Mouse (Mus musculus): Measurements from ENCODE around the gene Arhgap5. TPM values are rescaled to one million over a fixed set of nuclear protein-coding genes. Genes with fewer than 3 reads are reported as not detected.
A peak's percentile ranks its signal among the peaks of the same experiment; 100 is the strongest.

The Arhgap5 gene
- total RNA-seq (2021), result 10 to 100 TPM; 30.7 to 35.3 TPM
- long read RNA-seq, experiment 1, partial matches to known transcripts, result 1 of 5 reads
- long read RNA-seq, experiment 1, other reads (novel, unspliced or antisense), result 4 of 5 reads
- long read RNA-seq, experiment 2, full-length matches to known transcripts, result 2 of 11 reads
- long read RNA-seq, experiment 2, partial matches to known transcripts, result 0 of 11 reads
- long read RNA-seq, experiment 2, other reads (novel, unspliced or antisense), result 9 of 11 reads

DNA sequence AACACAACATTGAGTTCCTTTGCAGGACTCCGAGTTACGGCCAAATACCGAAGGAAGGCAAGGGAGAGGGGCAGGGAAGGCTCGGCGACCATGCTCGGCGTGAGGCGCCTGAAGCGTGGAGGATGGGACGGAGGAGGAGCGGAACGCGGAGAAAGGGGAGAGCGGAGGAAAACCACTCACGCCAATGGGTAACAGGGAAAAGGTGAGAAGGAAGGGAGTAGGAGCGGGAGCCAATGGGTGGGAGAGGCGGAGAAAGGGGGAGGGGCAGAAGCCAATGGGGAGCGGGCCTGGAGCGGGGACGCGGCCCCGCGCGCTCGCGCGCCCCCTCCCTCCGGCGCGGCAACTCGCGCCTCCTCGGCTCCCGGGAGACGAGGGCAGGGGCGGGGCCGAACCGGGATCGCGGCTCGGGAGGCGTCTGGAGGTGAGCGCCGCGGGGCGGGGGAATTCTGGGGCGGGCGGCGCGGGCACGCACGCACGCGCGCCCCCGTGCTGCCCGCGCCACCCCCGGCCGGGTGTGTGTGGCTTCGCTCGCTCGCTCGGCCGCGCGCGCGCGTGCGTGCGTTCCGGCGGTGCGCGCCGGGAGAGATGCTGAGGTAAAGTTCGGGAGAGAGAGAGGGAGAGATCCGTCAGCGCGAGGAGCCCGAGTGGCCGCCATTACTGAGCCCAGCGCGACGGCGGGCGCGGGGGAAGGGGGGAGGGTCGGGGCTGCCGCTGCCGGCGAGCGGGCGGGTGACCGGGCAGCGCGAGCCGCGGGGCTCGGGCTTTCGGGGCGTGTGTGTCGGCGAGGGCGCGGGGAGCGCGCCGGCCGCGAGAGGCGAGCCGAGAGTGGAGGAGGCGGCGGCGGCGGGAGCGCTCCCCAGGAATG lies at the start of gene Arhgap5:
TSS of gene Arhgap5 (plus strand) at position 517 of the 865 bp plus-strand sequence.
- intact Hi-C loops (cut with DNase I), result loop anchor here (2.0 to 10.0 kb wide), 6 partner anchors 51 to 1859 kb away; partner anchors contain the start of gene Prkd1
- DNase-seq, result peak; percentile 83 to 94

DNA sequence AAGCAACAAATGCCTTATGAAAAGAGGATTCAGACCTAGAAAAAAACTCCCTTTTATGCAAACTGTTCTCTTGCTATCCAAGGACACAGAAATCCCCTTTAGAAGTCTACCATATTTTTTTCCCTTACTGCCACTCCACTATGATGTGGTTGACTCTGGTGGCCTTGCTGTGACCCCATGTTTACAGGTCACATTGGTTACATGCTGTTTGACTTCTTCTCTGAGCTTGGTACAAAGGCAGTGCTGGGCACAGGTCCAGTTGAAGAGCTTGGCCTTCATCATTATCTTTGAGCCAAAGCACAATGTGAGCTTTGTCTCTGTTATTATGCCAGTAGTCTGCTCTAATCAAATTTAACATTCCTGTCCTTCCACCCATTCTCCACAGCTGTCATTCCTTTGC lies 39.2 kb upstream of the Arhgap5 start:
- no peak for DNase-seq
- intact Hi-C loops (cut with DNase I), result no loop called here

DNA sequence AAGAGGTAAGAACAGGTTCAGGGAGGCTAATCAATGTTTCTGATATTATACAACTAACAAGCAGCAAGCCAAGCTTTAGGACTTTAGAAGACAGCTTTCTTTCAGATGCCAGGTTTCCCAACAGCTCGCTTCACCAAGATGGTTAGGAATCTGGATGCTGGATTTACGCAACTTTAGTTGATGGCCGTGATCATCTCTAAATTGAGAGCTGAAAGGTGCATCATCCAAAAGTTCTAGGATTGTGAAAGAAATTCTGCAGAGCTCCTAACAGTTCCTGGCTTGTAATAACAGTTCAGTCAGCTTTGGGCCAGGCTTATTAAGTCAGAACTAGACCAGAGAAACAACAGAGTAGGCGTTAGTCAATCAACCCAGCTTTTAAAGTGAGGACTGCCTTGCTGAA lies 32.2 kb upstream of the Arhgap5 start:
- intact Hi-C loops (cut with DNase I), result no loop called here
- no peak for DNase-seq

DNA sequence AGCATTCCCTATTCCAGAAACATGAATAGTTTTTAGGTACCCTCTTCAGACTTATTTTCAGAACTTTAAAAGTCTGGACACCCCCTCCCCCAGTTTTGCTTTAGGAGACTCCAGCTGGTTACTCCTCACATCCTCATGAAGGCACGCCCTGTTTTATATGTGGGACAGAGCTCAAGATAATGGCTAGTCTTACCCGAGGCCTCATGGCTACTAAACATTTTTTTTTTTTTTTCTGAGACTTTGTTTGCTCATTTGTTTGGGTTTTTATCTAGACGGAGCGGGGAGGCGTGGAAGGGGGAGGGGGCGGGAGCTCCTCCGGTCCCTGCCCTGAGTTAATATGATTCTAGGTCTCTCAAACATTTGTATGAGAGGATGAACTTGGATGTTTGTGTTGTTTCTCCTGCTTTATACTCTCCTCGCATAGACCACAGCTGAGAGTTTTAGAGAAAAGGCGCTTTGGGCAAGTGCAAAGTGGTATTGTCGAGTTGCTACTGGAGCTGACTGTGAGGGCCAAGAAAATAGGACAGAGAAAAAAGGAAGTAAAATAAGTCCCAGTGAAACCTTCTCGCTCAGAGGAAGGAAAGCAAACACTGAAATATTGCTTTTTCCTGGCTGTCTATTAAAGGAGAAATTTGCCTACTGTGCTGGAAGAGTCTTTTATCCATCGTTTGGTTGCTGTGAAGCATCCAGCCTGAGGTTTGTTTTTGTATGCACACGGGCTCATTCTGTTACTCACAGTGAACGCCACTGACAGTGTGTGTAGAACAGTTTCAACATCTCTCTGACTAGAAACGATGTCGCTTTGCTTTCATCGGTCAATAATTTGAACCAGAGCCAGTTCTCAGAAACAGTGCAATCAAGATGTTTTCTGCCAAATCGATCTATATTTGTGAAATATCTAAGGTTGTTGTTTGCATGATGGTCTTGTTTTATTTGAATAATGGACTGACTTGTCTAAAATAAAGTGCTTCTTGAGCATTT lies 29.5 kb upstream of the Arhgap5 start:
- intact Hi-C loops (cut with DNase I), result no loop called here
- DNase-seq, result no peak

DNA sequence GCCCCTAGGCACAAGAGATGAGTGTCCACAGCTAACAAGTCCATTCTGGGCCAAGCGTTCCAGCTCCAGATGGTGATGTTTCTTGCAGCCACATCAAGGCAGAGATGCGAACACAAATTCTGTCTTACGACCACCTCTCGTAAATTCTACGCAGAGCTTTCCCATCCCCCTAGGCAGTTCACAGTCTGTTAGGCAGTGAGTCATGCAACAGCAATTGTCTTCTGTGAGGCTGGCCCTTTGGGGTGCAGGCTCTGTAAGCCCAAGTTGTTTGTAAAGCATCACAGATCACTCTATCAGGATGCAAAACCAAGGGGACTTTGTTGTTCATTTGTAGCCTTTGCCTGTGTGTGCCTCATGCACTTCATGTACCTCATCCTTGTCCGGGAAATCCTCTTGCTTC lies 27.7 kb upstream of the Arhgap5 start:
- intact Hi-C loops (cut with DNase I), result no loop called here
- no peak for DNase-seq

DNA sequence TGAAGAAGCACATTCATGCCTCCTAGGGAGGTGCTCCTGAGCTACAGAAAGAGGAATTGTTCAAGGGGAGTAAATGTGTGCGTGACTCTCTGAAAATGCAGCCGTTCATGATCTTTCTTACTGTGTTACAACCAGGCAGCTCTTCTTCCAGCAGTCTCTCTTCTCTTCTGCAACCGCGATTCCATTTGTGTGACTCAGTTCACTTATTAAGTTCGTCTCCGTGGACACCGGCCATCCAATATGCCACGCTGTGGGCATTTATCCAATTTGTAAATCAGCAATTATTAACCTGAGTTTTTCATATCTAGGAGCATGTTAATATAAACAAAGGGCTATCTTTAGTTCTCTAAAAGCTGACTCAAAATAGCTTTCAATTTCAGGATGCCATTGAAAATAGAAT lies 25.2 kb upstream of the Arhgap5 start:
- intact Hi-C loops (cut with DNase I), result no loop called here
- no peak for DNase-seq

DNA sequence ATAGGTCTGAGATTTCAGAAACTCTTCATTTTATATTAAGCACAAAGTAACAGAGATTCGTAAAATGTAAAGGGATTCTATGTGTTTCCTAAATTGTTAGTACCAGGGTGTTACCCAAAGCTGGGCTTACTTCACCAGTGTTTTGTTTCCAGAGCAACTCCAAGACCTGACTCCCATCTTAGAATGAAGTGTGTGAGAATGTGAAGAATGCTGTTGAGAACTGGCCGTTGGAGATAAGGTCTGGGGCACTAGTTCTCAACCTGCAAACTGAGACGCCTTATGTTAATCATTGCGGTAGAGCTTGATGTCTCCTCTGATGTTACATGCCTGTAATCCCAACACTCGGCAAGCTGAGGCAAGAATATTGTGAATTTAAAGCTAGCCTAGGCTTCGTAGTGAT lies 24.4 kb upstream of the Arhgap5 start:
- intact Hi-C loops (cut with DNase I), result no loop called here
- DNase-seq, result no peak

DNA sequence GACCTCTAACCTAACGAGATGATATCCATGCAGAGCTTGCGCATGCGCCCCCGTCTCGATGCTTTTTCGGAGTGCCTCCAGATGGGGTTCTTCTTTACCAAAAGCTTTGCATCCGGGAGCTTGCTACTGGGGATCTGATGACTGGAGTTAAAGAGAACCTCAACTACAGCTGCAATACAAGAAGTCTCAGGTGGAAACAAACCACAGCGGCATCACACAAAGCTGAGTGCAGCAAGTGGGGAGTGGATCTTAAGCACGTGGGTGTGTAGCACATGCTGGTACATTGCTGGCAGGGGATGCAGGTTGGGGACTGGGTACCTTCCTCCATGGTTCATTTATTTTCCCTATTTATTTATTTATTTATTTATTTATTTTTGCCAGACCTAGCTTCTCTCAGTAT lies 22.9 kb upstream of the Arhgap5 start:
- no peak for DNase-seq
- intact Hi-C loops (cut with DNase I), result no loop called here

DNA sequence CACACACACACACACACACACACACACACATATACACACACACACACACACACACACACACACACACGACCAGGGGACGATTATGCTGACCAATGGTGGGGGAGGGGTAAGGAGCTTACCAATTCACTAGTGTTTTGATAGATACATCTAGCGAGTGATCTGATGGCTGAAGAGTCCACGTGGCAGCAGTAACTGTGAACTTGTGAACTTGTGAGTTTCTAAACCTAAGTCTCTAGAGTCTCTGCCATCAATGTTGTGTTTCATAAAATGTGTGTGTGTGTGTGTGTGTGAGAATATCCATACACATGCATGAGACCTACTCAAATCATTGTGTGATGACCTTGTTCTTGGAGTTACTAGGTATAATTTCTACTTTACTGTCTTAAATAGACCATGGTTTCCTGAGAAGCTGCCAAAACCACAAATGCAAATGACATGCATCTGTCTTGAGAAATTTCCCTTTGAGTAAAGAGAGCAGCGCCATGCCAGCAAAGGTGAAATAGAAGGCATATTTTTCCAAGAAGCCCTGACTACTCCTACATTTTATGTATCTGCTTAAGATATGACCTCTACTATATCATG lies 21.7 kb upstream of the Arhgap5 start:
- intact Hi-C loops (cut with DNase I), result no loop called here
- no peak for DNase-seq

DNA sequence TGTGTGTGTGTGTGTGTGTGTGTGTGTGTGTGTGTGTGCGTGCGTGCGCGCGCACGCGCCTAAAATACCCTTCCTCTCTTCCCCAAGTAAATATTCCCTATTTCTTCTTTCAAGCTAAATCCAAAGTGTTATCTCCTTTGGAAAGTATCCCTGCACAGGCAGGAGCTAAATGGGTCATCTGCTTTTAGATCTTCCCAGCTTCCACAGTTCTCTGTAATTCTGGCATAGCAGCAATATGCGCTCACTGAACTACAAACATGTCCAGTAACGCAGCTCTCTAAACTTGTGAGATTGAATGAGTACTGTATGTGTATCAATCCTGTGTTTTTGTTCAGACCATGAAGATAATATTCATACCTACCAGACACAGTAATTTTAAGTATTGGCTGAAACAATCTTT lies 20.6 kb upstream of the Arhgap5 start:
- no peak for DNase-seq
- intact Hi-C loops (cut with DNase I), result no loop called here

DNA sequence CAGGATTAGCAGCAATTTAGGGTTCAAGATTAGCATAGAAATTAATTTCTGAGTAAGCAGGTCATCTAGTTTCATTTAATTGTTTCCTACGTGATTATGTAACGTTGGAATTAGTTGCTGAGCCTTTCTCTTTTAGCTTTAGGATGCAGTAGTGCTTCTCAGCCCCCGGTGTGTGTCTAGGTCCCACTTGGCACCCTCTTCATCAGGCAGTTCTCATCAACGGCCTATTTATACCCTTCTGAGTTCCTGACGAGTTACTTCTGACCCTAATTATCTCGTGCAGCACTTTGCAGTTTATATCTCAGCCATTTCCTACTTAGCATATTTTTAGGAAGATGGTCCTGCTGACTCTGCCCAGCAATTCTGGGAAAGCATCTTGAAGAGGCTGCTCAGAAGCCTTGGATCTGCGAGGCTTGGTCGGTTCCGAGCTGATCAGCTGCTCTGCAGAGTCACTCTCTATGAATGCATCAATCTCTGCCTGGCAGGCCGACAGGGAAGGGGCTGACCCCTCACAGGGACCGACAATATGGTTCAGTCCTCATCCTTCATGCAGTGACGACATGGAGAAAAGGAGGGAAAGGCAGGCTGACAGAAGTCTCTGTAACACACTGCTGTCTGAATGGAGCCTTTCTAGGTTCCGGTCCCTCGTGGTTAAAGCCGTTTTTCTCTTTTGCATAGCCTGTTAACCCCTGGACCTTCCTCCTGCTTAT lies 15.4 kb upstream of the Arhgap5 start:
- no peak for DNase-seq
- intact Hi-C loops (cut with DNase I), result no loop called here

DNA sequence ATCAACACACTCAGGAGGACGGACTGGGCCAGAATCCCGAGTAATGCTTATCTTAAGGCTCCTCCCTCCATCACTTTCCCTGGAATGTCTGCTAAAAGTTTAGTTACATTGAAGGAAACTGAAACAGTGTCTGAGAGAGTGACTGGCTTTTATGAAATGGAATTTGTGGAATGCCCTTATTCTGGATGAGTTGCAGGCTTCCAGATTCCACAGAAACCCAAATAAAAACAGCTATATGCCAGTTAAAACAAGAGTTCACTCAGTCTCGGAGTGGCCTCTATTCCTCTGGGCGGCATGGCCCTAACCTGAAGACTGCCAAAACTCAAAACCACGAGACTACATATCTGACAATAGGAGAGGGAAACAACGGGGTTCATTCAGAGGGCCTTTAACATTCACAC lies 10.5 kb upstream of the Arhgap5 start:
- intact Hi-C loops (cut with DNase I), result no loop called here
- no peak for DNase-seq

DNA sequence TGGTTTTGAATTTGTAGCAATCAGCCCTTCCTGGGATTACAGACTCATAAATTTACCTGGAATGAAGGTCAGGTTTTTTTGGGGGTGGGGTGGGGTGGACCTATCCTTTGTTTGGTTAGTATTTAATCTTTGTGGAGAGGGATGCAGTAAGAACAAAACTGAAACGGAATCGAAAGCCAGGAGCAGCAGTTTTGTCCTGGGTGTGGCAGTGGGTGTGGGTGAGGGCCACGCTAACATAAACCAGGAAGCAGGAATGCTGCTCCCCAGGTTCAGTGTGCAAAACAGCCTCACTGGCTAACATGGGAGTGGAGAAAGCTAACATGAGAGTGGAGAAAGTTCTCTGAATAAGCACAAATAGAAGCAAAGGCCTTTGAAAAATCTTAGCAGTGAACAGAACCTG lies 6.6 kb upstream of the Arhgap5 start:
- intact Hi-C loops (cut with DNase I), result no loop called here
- DNase-seq, result no peak

DNA sequence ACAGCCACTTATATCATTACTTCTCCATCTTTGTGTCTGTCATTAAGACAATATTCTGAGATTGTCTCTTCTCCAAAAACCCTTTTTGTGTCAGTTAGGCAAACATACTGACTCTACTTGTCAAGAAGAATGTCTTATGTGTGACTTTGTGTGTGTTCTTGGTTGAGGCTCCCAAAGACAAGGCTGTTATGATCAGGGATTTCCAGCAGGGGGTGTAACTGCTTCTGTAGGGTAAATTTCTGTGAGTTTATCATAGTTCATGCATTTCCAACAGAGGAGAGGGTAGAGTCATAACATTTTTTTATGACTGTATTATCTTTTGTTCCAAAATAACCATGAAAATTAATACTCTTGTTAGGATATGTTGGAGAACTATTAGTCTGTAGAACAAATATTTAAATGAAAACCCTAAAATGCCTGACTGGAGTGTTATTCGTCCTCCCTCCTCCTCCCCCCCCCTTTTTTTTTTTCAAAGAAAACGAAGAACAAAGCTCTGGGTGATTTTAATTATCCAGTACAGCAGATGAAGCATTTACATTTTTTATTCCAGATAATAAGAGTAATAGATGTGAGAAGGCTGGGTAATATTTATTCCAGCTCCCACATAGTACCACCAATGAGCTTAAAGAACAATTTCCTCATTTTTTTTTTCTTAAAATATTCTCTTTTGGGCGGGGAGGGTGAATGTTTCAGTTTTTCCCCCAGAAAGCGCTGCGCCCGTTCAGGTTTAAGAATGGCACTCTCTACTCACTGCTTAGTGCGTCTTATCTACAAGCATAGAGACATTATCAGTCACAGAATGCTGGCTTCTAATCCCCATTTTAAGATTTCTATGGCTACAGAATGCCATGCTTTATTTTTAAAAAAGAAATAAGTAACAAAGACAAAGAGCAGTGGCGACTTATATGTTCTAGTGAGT lies 2.6 kb upstream of the Arhgap5 start:
- intact Hi-C loops (cut with DNase I), result loop anchor here (5.0 to 10.0 kb wide), 4 partner anchors 54 to 1856 kb away; partner anchors contain the start of gene Prkd1
- no peak for DNase-seq

DNA sequence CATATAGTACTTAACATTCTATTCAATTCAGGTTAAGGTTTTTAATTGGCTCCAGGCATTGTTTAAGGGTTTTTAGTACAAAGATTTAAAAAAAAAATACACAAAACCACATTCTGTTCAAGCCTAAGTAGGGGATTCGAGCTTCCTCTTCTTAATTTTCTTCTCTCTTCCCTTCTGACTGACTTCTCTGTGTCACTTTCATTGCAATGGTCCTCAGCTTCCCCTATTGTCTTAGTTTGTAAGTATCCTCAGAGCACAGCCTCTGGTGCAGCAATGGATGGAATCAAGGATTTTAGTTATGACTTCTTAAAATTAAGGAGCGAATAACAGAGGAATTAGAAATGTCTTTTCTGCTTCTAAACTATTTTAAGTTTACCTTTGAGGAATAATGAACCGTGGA lies 1.6 kb upstream of the Arhgap5 start:
- DNase-seq, result no peak
- intact Hi-C loops (cut with DNase I), result loop anchor here (2.0 to 10.0 kb wide), 6 partner anchors 53 to 1857 kb away; partner anchors contain the start of gene Prkd1

DNA sequence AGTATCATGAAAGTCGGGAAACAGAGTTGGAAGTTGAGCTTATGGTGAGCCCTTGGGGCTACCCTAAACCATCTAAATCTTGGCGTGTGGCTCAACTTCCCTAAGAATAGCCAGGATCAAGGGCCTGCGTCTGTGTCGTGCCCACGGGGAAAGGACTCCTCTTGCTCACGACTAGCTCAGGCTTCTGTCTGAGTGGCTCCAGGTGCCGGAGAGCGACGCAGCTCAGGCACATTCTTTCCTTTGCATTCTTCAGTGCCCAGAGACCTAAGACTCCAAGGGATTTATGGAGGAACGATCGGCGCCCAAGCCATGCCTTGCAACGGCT lies 679 bp upstream of the Arhgap5 start:
- DNase-seq, result no peak
- intact Hi-C loops (cut with DNase I), result loop anchor here (2.0 to 10.0 kb wide), 6 partner anchors 52 to 1858 kb away; partner anchors contain the start of gene Prkd1

DNA sequence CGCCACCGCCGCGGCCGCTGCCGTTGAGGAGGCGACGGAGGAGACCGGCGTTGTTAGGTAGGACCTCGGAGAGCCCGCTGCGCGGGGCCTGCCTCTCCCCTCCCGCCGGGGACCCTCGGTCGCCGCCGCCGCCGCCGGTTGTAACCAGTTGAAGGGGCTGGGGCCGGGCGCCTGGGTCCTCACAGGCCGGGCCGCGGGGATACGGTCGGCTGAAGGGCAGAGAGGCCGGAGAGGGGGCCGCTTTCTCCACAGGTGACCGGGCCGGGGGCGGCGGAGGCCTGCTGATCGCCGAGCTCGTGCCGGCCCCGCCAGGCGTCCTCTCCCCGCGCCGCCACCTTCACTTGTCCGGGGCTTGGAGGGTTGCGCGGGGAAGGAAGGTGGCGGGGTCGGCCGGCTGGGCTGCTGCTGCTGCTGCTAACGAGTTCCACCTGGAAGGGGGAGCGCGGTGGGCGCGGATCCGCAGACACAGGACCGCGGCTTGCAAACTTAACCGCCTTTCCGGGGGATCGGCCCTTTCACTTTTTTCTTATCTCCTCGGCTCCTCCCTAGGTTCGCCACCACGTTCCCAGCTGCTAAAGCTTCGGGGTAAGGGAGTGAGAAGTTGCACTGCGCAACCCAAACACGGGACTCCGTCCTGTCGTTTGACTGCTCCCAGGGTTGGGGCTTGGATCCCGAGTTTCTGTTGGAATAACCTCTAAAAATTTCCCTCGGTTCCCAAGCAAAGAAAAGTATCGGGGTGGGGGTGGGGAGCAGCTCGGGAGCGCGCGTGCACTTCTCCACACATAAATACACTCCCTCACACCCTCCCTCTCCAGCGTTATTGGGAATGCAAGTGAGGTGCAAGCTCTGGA lies 784 bp downstream of the Arhgap5 start:
- intact Hi-C loops (cut with DNase I), result loop anchor here (5.0 to 10.0 kb wide), 4 partner anchors 50 to 1860 kb away; partner anchors contain the start of gene Prkd1
- DNase-seq, result peak; percentile 15 to 55

DNA sequence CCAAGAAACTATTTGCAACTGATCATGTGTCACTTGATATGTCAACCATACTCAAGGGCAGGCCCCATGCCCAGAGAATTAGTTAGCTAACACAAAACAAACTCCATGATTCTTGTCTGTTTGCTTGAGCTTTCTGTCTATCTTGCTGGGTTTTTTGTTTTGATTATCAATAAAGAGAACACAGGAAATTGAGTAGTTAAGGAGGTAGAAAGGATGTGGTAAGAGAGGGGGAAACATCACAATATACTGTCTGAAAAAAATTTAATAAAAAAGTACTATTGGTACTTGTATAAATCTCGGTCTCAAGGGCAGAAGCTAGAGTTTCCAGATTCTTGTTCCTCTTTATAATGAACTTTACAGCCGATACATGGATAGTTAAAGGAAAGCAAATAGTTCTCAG lies 20.9 kb downstream of the Arhgap5 start:
- intact Hi-C loops (cut with DNase I), result no loop called here
- DNase-seq, result no peak

All from gastrocnemius, postnatal 36 days (tissue).